Mouse (Mus musculus): ENCODE data around the gene Ripor2.

GRCm38 (mm10) chr13:24608709-24609108 is 26.7 kb downstream of the Ripor2 start:
- no peak for TF ChIP-seq POLR2A (IDR thresholded peaks at IDR 0.05; ENCODE audit: low read depth, low read length)
- TF ChIP-seq CTCF (IDR thresholded peaks at IDR 0.05; ENCODE audit: extremely low read depth, insufficient read depth, insufficient read length, insufficient replicate concordance): no peak

Data from spleen, adult 2 months (tissue).